Mouse (Mus musculus) stomach, postnatal 0 days (tissue): ENCODE data around the gene Acta1. TPM values are rescaled to one million over a fixed set of nuclear protein-coding genes. Genes with fewer than 3 reads are reported as not detected.

Experiments
- ATAC-seq: fragments of 200-750 bp; cut with Nextera tagmentation; 2 replicates; pipeline ENCODE4 v1.8.0; 2017; ENCODE audit not compliant: low FRiP score, low TSS enrichment
- DNase-seq: peaks from one replicate; pipeline ENCODE4 v3.0.0-alpha.2; 2016; ENCODE audit warnings: low spot score
- H3K27ac ChIP-seq: fragments of 300-500 bp; sonication (generic); replicated peaks from 2 replicates; pipeline ENCODE4 v1.5.1; 2014; ENCODE audit warnings: mild to moderate bottlenecking, control low read depth
- H3K27me3 ChIP-seq: fragments of 300-500 bp; sonication (generic); 2 replicates; pipeline ENCODE4 v1.6.1; 2014; ENCODE audit warnings: low read length; ENCODE audit not compliant: control insufficient read depth, insufficient read depth
- H3K36me3 ChIP-seq: fragments of 300-500 bp; sonication (generic); 2 replicates; pipeline ENCODE4 v1.6.1; 2014; ENCODE audit warnings: low read length, mixed read lengths; ENCODE audit not compliant: control insufficient read depth, insufficient read depth
- H3K4me1 ChIP-seq: fragments of 300-500 bp; sonication (generic); replicated peaks from 2 replicates; pipeline ENCODE4 v1.6.1; 2014; ENCODE audit warnings: antibody characterized with exemption; ENCODE audit not compliant: control insufficient read depth, insufficient read depth
- H3K4me2 ChIP-seq: fragments of 300-500 bp; sonication (generic); replicated peaks from 2 replicates; pipeline ENCODE4 v1.6.1; 2014; ENCODE audit warnings: low read depth, mild to moderate bottlenecking, control low read depth, moderate library complexity
- H3K4me3 ChIP-seq: fragments of 300-500 bp; sonication (generic); 2 replicates; pipeline ENCODE4 v1.5.1; 2014; ENCODE audit warnings: low read depth, low read length, control low read depth
- H3K9ac ChIP-seq: fragments of 300-500 bp; sonication (generic); 2 replicates; pipeline ENCODE4 v1.6.1; 2014; ENCODE audit warnings: mild to moderate bottlenecking, low read length, control low read depth, mixed read lengths
- H3K9me3 ChIP-seq: fragments of 300-500 bp; sonication (generic); 2 replicates; pipeline ENCODE4 v1.6.1; 2016; ENCODE audit warnings: low read length; ENCODE audit not compliant: control insufficient read depth
- CTCF ChIP-seq: IDR thresholded peaks from 2 replicates; pipeline ENCODE4 v1.5.1; 2016; ENCODE audit warnings: antibody characterized with exemption, low read depth, mild to moderate bottlenecking, moderate library complexity
- EP300 ChIP-seq: optimal IDR thresholded peaks from 2 replicates; pipeline ENCODE3; 2016; ENCODE audit warnings: antibody characterized with exemption
- WGBS: fragments of 180-500 bp; shearing (Covaris S2); extraction: QIAGEN DNeasy Blood & Tissue Kit; methylation state at CpG from one replicate; pipeline ENCODE4 v1.1.7; 2014; 5-methylcytosine and 5-hydroxymethylcytosine counted together
- polyA plus RNA-seq: library from polyadenylated mRNA; unstranded; fragments of >200 nt; fragmentation: Nextera tagmentation; extraction: Ambion mirVana; gene quantifications from 2 replicates; pipeline ENCODE4 v1.2.1, GENCODE M21; 2015

Gene Acta1
- polyA plus RNA-seq, 1 experiment from 2014 or later = 23.1 TPM

GRCm38 (mm10) chr8:123880821-123881350, 13.7 kb downstream of the Acta1 start:
- H3K27me3 ChIP-seq = no peaks in the 10 kb centered on the region
- ATAC-seq = peak; percentile 38; the same call in 1 of the 2 replicates
- no peak overlapping the region for H3K9ac ChIP-seq
- no peaks in the 10 kb centered on the region for H3K36me3 ChIP-seq
- no peaks in the 10 kb centered on the region for H3K4me1 ChIP-seq
- H3K27ac ChIP-seq = no peak overlapping the region
- no peak for DNase-seq
- no peak for TF ChIP-seq EP300
- peak; percentile 53 for TF ChIP-seq CTCF
- no peak overlapping the region for H3K4me3 ChIP-seq
- whole genome bisulfite sequencing = 36% methylated on average over 4 of the region's 4 CpGs
- H3K4me2 ChIP-seq = no peak overlapping the region
- H3K9me3 ChIP-seq = no peaks in the 10 kb centered on the region

GRCm38 (mm10) chr8:123880271-123880670, 14.3 kb downstream of the Acta1 start:
- ATAC-seq (no peak), DNase-seq (no peak)
- no peak overlapping the region for H3K4me3 ChIP-seq
- no peaks in the 10 kb centered on the region for H3K4me1 ChIP-seq
- H3K9me3 ChIP-seq = no peaks in the 10 kb centered on the region
- H3K9ac ChIP-seq = no peak overlapping the region
- H3K27ac ChIP-seq = no peak overlapping the region
- TF ChIP-seq CTCF = no peak
- no peak for TF ChIP-seq EP300
- no peak overlapping the region for H3K4me2 ChIP-seq
- no peaks in the 10 kb centered on the region for H3K36me3 ChIP-seq
- H3K27me3 ChIP-seq = no peaks in the 10 kb centered on the region
- WGBS = 63% methylated on average over 10 of the region's 10 CpGs

GRCm38 (mm10) chr8:123877865-123878264, 16.7 kb downstream of the Acta1 start:
- Histone ChIP-seq H3K4me1 (no peaks in the 10 kb centered on the region), H3K9me3 (no peaks in the 10 kb centered on the region), H3K9ac (no peak overlapping the region), H3K4me3 (no peak overlapping the region), H3K27ac (no peak overlapping the region), H3K4me2 (no peak overlapping the region), H3K36me3 (no peaks in the 10 kb centered on the region), H3K27me3 (no peaks in the 10 kb centered on the region)
- ATAC-seq = no peak
- no peak for TF ChIP-seq EP300
- no peak for TF ChIP-seq CTCF
- WGBS = 42% methylated on average over 2 of the region's 2 CpGs
- no peak for DNase-seq

GRCm38 (mm10) chr8:123874324-123874723, 20.2 kb downstream of the Acta1 start:
- TF ChIP-seq CTCF (no peak), EP300 (no peak)
- ATAC-seq = no peak
- Histone ChIP-seq H3K9ac (no peak overlapping the region), H3K36me3 (no peaks in the 10 kb centered on the region), H3K4me2 (no peak overlapping the region), H3K4me1 (no peaks in the 10 kb centered on the region), H3K4me3 (no peak overlapping the region), H3K27me3 (no peaks in the 10 kb centered on the region), H3K27ac (no peak overlapping the region), H3K9me3 (no peaks in the 10 kb centered on the region)
- 78% methylated on average over 11 of the region's 11 CpGs for WGBS
- DNase-seq = no peak

GRCm38 (mm10) chr8:123873364-123873763, 21.2 kb downstream of the Acta1 start:
- Histone ChIP-seq H3K4me2 (no peak overlapping the region), H3K36me3 (no peaks in the 10 kb centered on the region), H3K4me1 (no peaks in the 10 kb centered on the region), H3K9ac (no peak overlapping the region), H3K9me3 (no peaks in the 10 kb centered on the region), H3K27ac (no peak overlapping the region), H3K27me3 (no peaks in the 10 kb centered on the region), H3K4me3 (no peak overlapping the region)
- ATAC-seq (no peak), DNase-seq (no peak)
- no peak for TF ChIP-seq CTCF
- no peak for TF ChIP-seq EP300
- WGBS = 70% methylated on average over 6 of the region's 6 CpGs

GRCm38 (mm10) chr8:123872048-123872447, 22.5 kb downstream of the Acta1 start:
- no peak for TF ChIP-seq CTCF
- no peak for TF ChIP-seq EP300
- H3K9me3 ChIP-seq = no peaks in the 10 kb centered on the region
- no peaks in the 10 kb centered on the region for H3K36me3 ChIP-seq
- H3K4me3 ChIP-seq = no peak overlapping the region
- H3K9ac ChIP-seq = no peak overlapping the region
- no peaks in the 10 kb centered on the region for H3K27me3 ChIP-seq
- no peaks in the 10 kb centered on the region for H3K4me1 ChIP-seq
- DNase-seq (no peak), ATAC-seq (no peak)
- no peak overlapping the region for H3K27ac ChIP-seq
- WGBS = 74% methylated on average over 9 of the region's 9 CpGs
- H3K4me2 ChIP-seq = no peak overlapping the region
